Mouse (Mus musculus) stomach, postnatal 0 days (tissue): Measurements from ENCODE around the gene Sel1l2. TPM values are rescaled to one million over a fixed set of nuclear protein-coding genes. Genes with fewer than 3 reads are reported as not detected.

Experiments
- ATAC-seq: fragments of 200-750 bp; cut with Nextera tagmentation; 2 replicates; pipeline ENCODE4 v1.8.0; 2017; ENCODE audit not compliant: low FRiP score, low TSS enrichment
- DNase-seq: peaks from one replicate; pipeline ENCODE4 v3.0.0-alpha.2; 2016; ENCODE audit warnings: low spot score
- H3K27ac ChIP-seq: fragments of 300-500 bp; sonication (generic); replicated peaks from 2 replicates; pipeline ENCODE4 v1.5.1; 2014; ENCODE audit warnings: mild to moderate bottlenecking, control low read depth
- H3K27me3 ChIP-seq: fragments of 300-500 bp; sonication (generic); 2 replicates; pipeline ENCODE4 v1.6.1; 2014; ENCODE audit warnings: low read length; ENCODE audit not compliant: control insufficient read depth, insufficient read depth
- H3K36me3 ChIP-seq: fragments of 300-500 bp; sonication (generic); 2 replicates; pipeline ENCODE4 v1.6.1; 2014; ENCODE audit warnings: low read length, mixed read lengths; ENCODE audit not compliant: control insufficient read depth, insufficient read depth
- H3K4me1 ChIP-seq: fragments of 300-500 bp; sonication (generic); replicated peaks from 2 replicates; pipeline ENCODE4 v1.6.1; 2014; ENCODE audit warnings: antibody characterized with exemption; ENCODE audit not compliant: control insufficient read depth, insufficient read depth
- H3K4me2 ChIP-seq: fragments of 300-500 bp; sonication (generic); replicated peaks from 2 replicates; pipeline ENCODE4 v1.6.1; 2014; ENCODE audit warnings: low read depth, mild to moderate bottlenecking, control low read depth, moderate library complexity
- H3K4me3 ChIP-seq: fragments of 300-500 bp; sonication (generic); 2 replicates; pipeline ENCODE4 v1.5.1; 2014; ENCODE audit warnings: low read depth, low read length, control low read depth
- H3K9ac ChIP-seq: fragments of 300-500 bp; sonication (generic); 2 replicates; pipeline ENCODE4 v1.6.1; 2014; ENCODE audit warnings: mild to moderate bottlenecking, low read length, control low read depth, mixed read lengths
- H3K9me3 ChIP-seq: fragments of 300-500 bp; sonication (generic); 2 replicates; pipeline ENCODE4 v1.6.1; 2016; ENCODE audit warnings: low read length; ENCODE audit not compliant: control insufficient read depth
- CTCF ChIP-seq: IDR thresholded peaks from 2 replicates; pipeline ENCODE4 v1.5.1; 2016; ENCODE audit warnings: antibody characterized with exemption, low read depth, mild to moderate bottlenecking, moderate library complexity
- EP300 ChIP-seq: optimal IDR thresholded peaks from 2 replicates; pipeline ENCODE3; 2016; ENCODE audit warnings: antibody characterized with exemption
- WGBS: fragments of 180-500 bp; shearing (Covaris S2); extraction: QIAGEN DNeasy Blood & Tissue Kit; methylation state at CpG from one replicate; pipeline ENCODE4 v1.1.7; 2014; 5-methylcytosine and 5-hydroxymethylcytosine counted together
- polyA plus RNA-seq: library from polyadenylated mRNA; unstranded; fragments of >200 nt; fragmentation: Nextera tagmentation; extraction: Ambion mirVana; gene quantifications from 2 replicates; pipeline ENCODE4 v1.2.1, GENCODE M21; 2015

Gene Sel1l2
- polyA plus RNA-seq, 1 experiment from 2014 or later = not detected

GRCm38 (mm10) chr2:140293820-140294219, 95.7 kb downstream of the Sel1l2 start:
- Histone ChIP-seq H3K4me1 (no peaks in the 10 kb centered on the region), H3K4me2 (no peak overlapping the region), H3K36me3 (no peaks in the 10 kb centered on the region), H3K4me3 (no peak overlapping the region), H3K9ac (no peak overlapping the region), H3K27me3 (no peaks in the 10 kb centered on the region), H3K9me3 (no peaks in the 10 kb centered on the region), H3K27ac (no peak overlapping the region)
- 54% methylated on average over 2 of the region's 2 CpGs for whole genome bisulfite sequencing
- ATAC-seq (no peak), DNase-seq (no peak)
- TF ChIP-seq CTCF (no peak), EP300 (no peak)

- H3K4me1 ChIP-seq = no peaks in the 10 kb centered on the region
- no peaks in the 10 kb centered on the region for H3K36me3 ChIP-seq
- no peak for TF ChIP-seq CTCF
- no peak for TF ChIP-seq EP300
- ATAC-seq (no peak), DNase-seq (no peak)
- no peak overlapping the region for H3K4me3 ChIP-seq
- H3K27ac ChIP-seq = no peak overlapping the region
- H3K4me2 ChIP-seq = no peak overlapping the region
- 54% methylated on average over 8 of the region's 8 CpGs for WGBS
- no peaks in the 10 kb centered on the region for H3K27me3 ChIP-seq
- no peak overlapping the region for H3K9ac ChIP-seq
- no peaks in the 10 kb centered on the region for H3K9me3 ChIP-seq
These were observed 108.7 kb downstream of the Sel1l2 start for GRCm38 (mm10) chr2:140280808-140281207.

- TF ChIP-seq EP300 (no peak), CTCF (no peak)
- no peak overlapping the region for H3K4me3 ChIP-seq
- no peaks in the 10 kb centered on the region for H3K27me3 ChIP-seq
- 78% methylated on average over 2 of the region's 2 CpGs for WGBS
- no peak overlapping the region for H3K4me2 ChIP-seq
- no peak for DNase-seq
- no peak overlapping the region for H3K27ac ChIP-seq
- no peaks in the 10 kb centered on the region for H3K4me1 ChIP-seq
- no peak for ATAC-seq
- H3K9me3 ChIP-seq = no peaks in the 10 kb centered on the region
- no peaks in the 10 kb centered on the region for H3K36me3 ChIP-seq
- no peak overlapping the region for H3K9ac ChIP-seq
These were observed 133.8 kb downstream of the Sel1l2 start for GRCm38 (mm10) chr2:140255595-140256141.

GRCm38 (mm10) chr2:140254256-140254655, 135.2 kb downstream of the Sel1l2 start:
- 72% methylated on average over 7 of the region's 7 CpGs for WGBS
- ATAC-seq = no peak
- no peak overlapping the region for H3K4me3 ChIP-seq
- no peak overlapping the region for H3K27ac ChIP-seq
- H3K4me2 ChIP-seq = no peak overlapping the region
- H3K27me3 ChIP-seq = no peaks in the 10 kb centered on the region
- H3K4me1 ChIP-seq = no peaks in the 10 kb centered on the region
- TF ChIP-seq CTCF (no peak), EP300 (no peak)
- no peaks in the 10 kb centered on the region for H3K9me3 ChIP-seq
- no peak for DNase-seq
- H3K9ac ChIP-seq = no peak overlapping the region
- H3K36me3 ChIP-seq = no peaks in the 10 kb centered on the region

- no peak for DNase-seq
- no peak for ATAC-seq
- no peaks in the 10 kb centered on the region for H3K36me3 ChIP-seq
- no peak overlapping the region for H3K27ac ChIP-seq
- H3K9ac ChIP-seq = no peak overlapping the region
- TF ChIP-seq CTCF = no peak
- TF ChIP-seq EP300 = no peak
- H3K4me1 ChIP-seq = no peaks in the 10 kb centered on the region
- no peaks in the 10 kb centered on the region for H3K9me3 ChIP-seq
- no peak overlapping the region for H3K4me2 ChIP-seq
- H3K27me3 ChIP-seq = no peaks in the 10 kb centered on the region
- WGBS = 90% methylated on average over 5 of the region's 5 CpGs
- H3K4me3 ChIP-seq = no peak overlapping the region
These were observed 146.4 kb downstream of the Sel1l2 start for GRCm38 (mm10) chr2:140243105-140243504.

DNA sequence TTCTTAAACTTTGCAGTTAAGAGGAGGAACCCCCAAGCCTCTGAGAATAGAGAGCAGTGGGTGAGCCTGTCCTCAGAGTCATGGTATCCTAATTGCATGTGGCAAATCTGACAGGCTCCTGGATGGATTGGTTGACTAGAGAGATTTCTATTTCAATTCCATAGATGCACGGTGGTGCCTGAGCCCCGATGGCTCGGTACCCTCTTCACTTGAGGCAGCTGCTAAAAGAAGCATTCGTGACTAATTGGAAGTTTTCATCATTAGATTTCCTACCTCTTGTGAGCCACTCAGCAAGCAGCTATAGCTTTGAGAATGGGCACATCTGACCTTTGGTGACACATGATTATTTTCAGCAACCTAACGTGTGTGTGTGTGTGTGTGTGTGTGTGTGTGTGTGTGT, 147.1 kb downstream of the Sel1l2 start:
- H3K4me3 ChIP-seq = no peak overlapping the region
- H3K4me2 ChIP-seq = no peak overlapping the region
- no peaks in the 10 kb centered on the region for H3K9me3 ChIP-seq
- no peak overlapping the region for H3K27ac ChIP-seq
- no peak for TF ChIP-seq CTCF
- TF ChIP-seq EP300 = no peak
- no peaks in the 10 kb centered on the region for H3K27me3 ChIP-seq
- ATAC-seq (no peak), DNase-seq (no peak)
- no peak overlapping the region for H3K9ac ChIP-seq
- H3K4me1 ChIP-seq = no peaks in the 10 kb centered on the region
- WGBS = 73% methylated on average over 5 of the region's 5 CpGs
- no peaks in the 10 kb centered on the region for H3K36me3 ChIP-seq
